Mouse (Mus musculus): ENCODE results near the gene Muc5b. TPM values are rescaled to one million over a fixed set of nuclear protein-coding genes. Genes with fewer than 3 reads are reported as not detected.

The Muc5b gene
- total and polyA plus RNA-seq, 3 experiments: not detected

DNA sequence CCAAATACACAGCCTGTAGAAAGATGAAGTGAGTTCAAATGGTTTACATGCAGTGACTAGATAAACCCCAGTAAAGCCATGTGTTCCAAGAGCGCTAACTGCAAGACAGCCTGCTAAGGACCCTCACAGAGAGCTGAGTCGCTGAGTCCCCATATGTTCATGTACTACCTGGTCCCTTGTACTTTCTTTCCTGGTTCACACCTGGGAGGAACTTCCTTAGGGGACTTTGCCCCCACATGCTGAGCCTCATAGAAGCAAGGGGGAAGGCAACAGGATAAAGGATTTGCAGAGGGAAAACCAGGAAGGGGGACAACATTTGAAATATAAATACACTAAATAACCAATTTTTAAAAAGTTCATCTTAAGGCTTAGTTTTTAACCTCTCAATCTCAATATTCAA lies 39.9 kb downstream of the Muc5b start:
- peaks cover 30 to 77% of the 10 kb centered on the region in 2 experiments for H3K36me3 ChIP-seq (replicated peaks in 1 of 2; ENCODE audit: control insufficient read depth in 1 of 2, insufficient read depth in 1 of 2, low read length in 1 of 2)
- no peak overlapping the region for H3K4me2 ChIP-seq (ENCODE audit: insufficient read depth, low read depth, poor library complexity, severe bottlenecking)
- no peak overlapping the region for H3K27ac ChIP-seq (ENCODE audit: insufficient read depth, low read depth)
- no peaks in the 10 kb centered on the region for H3K27me3 ChIP-seq (replicated peaks)
- no peak overlapping the region for H3K9ac ChIP-seq (ENCODE audit: insufficient read depth, low read depth)
- in situ Hi-C loops (cut with MboI; ENCODE audit: low pct_ligation_motif_present, low pct_unique_long_range_greater_than_20kb, low sequenced_read_pairs) (no loop called here), dilution Hi-C loops (cut with MboI; ENCODE audit: extremely low pct_ligation_motif_present, extremely low pct_unique_long_range_greater_than_20kb, low sequenced_read_pairs) (no loop called here)
- no peaks in the 10 kb centered on the region for H3K9me3 ChIP-seq (replicated peaks; ENCODE audit: low read length)
- no peak for TF ChIP-seq CTCF (conservative IDR thresholded peaks at IDR 0.05 in 1 of 2, IDR thresholded peaks at IDR 0.05 in 1 of 2; ENCODE audit: low read depth in 2 of 2, low read length in 2 of 2)
- TF ChIP-seq MYC (IDR thresholded peaks at IDR 0.05; ENCODE audit: low read depth, low read length): no peak
- no peak for TF ChIP-seq POLR2AphosphoS2 (IDR thresholded peaks at IDR 0.05; ENCODE audit: low read depth, low read length)
- no peak for TF ChIP-seq ZNF384 (IDR thresholded peaks at IDR 0.05; ENCODE audit: low read depth, low read length)
- TF ChIP-seq MAX (IDR thresholded peaks at IDR 0.05; ENCODE audit: low read length): no peak
- no peak for TF ChIP-seq MEF2A (IDR thresholded peaks at IDR 0.05; ENCODE audit: borderline replicate concordance, low read depth, low read length)
- no peak for TF ChIP-seq ZMIZ1 (IDR thresholded peaks at IDR 0.05; ENCODE audit: low read depth, low read length)
- TF ChIP-seq MXI1 (IDR thresholded peaks at IDR 0.05; ENCODE audit: low read depth, low read length): no peak
- TF ChIP-seq JUN (IDR thresholded peaks at IDR 0.05; ENCODE audit: insufficient read depth, low read depth, low read length): no peak
- TF ChIP-seq CHD1 (IDR thresholded peaks at IDR 0.05; ENCODE audit: low read depth, low read length): no peak
- TF ChIP-seq HCFC1 (IDR thresholded peaks at IDR 0.05; ENCODE audit: low read depth, low read length): no peak
- TF ChIP-seq USF1 (IDR thresholded peaks at IDR 0.05; ENCODE audit: low read depth, low read length): no peak
- no peak for TF ChIP-seq ZKSCAN1 (IDR thresholded peaks at IDR 0.05; ENCODE audit: borderline replicate concordance, low read depth, low read length)
- TF ChIP-seq GABPA (IDR thresholded peaks at IDR 0.05; ENCODE audit: insufficient replicate concordance, low read depth, low read length): no peak
- no peak for TF ChIP-seq CHD2 (IDR thresholded peaks at IDR 0.05; ENCODE audit: low read length)
- H3K4me1 ChIP-seq (ENCODE audit: control insufficient read depth in 1 of 2, insufficient read depth in 2 of 2): no peaks in the 10 kb centered on the region
- DNase-seq (ENCODE audit: extremely low read depth): no peak
- H3K4me3 ChIP-seq (replicated peaks in 1 of 3; ENCODE audit: low read depth in 2 of 3, low read length in 2 of 3, poor library complexity in 1 of 3): no peak overlapping the region
- no peaks in the 10 kb centered on the region for H3K79me2 ChIP-seq (replicated peaks; ENCODE audit: control insufficient read depth, extremely low read depth, insufficient read depth, poor library complexity, severe bottlenecking)

DNA sequence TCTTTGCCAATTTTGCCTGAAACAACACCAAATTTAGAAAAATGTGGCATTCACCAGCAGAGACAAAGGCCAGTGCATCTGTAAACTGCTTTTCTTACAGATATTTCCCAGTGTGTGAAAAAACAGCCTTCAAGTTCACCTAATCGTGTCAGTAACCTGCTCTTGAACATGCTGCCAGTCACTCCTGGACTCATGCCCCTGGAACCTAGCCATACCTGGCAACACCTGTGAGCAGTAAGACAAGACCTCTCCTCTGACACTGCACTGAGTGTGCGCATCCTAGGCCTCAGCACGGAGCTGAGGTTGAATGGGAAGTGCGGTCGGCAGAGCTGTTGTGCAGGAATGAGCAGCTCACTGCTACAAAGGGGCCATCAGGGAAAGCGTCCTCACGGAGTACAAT lies 53.3 kb downstream of the Muc5b start:
- dilution Hi-C loops (cut with MboI; ENCODE audit: extremely low pct_ligation_motif_present, extremely low pct_unique_long_range_greater_than_20kb, low sequenced_read_pairs): no loop called here
- H3K36me3 ChIP-seq (replicated peaks in 1 of 2; ENCODE audit: control insufficient read depth in 1 of 2, insufficient read depth in 1 of 2, low read length in 1 of 2): peaks cover 49 to 81% of the 10 kb centered on the region in 2 experiments

More for the DNA sequence above, 53.3 kb downstream of the Muc5b start:
- H3K4me1 ChIP-seq (ENCODE audit: control insufficient read depth in 1 of 2, insufficient read depth in 2 of 2): peaks cover 0 to 5% of the 10 kb centered on the region in 2 experiments; a peak in 1 of 4 replicates
- H3K79me2 ChIP-seq (replicated peaks; ENCODE audit: control insufficient read depth, extremely low read depth, insufficient read depth, poor library complexity, severe bottlenecking): peaks cover 10% of the 10 kb centered on the region
- 0 out of 2 replicates have a peak overlapping the region, but pooled peaks have one; percentile 13 for H3K27ac ChIP-seq (ENCODE audit: insufficient read depth, low read depth)
- TF ChIP-seq POLR2AphosphoS2 (IDR thresholded peaks at IDR 0.05; ENCODE audit: low read depth, low read length): no peak
- TF ChIP-seq SMC3 (IDR thresholded peaks at IDR 0.05; ENCODE audit: low read depth, low read length): no peak
- no peak for TF ChIP-seq JUND (conservative IDR thresholded peaks at IDR 0.05; ENCODE audit: low read depth, low read length)
- no peak for TF ChIP-seq KAT2A (IDR thresholded peaks at IDR 0.05; ENCODE audit: insufficient replicate concordance, low read length)
- TF ChIP-seq GABPA (IDR thresholded peaks at IDR 0.05; ENCODE audit: insufficient replicate concordance, low read depth, low read length): no peak
- TF ChIP-seq POLR2A (IDR thresholded peaks at IDR 0.05; ENCODE audit: low read depth, low read length): no peak
- TF ChIP-seq USF2 (conservative IDR thresholded peaks at IDR 0.05; ENCODE audit: low read depth, low read length): no peak
- TF ChIP-seq TCF12 (IDR thresholded peaks at IDR 0.05; ENCODE audit: low read depth, low read length): no peak
- TF ChIP-seq EP300 (IDR thresholded peaks at IDR 0.05; ENCODE audit: low read length): no peak
- TF ChIP-seq IRF4 (IDR thresholded peaks at IDR 0.05; ENCODE audit: low read depth, low read length): no peak
- no peak for TF ChIP-seq MAZ (IDR thresholded peaks at IDR 0.05; ENCODE audit: low read depth, low read length)
- no peak for TF ChIP-seq ZNF384 (IDR thresholded peaks at IDR 0.05; ENCODE audit: low read depth, low read length)
- TF ChIP-seq ZMIZ1 (IDR thresholded peaks at IDR 0.05; ENCODE audit: low read depth, low read length): no peak
- TF ChIP-seq MAX (IDR thresholded peaks at IDR 0.05; ENCODE audit: low read length): no peak
- TF ChIP-seq TBP (conservative IDR thresholded peaks at IDR 0.05; ENCODE audit: low read depth, low read length): no peak
- no peak for TF ChIP-seq RCOR1 (conservative IDR thresholded peaks at IDR 0.05; ENCODE audit: low read depth, low read length)
- no peak for TF ChIP-seq UBTF (IDR thresholded peaks at IDR 0.05; ENCODE audit: low read depth, low read length)
- TF ChIP-seq CTCF (conservative IDR thresholded peaks at IDR 0.05 in 1 of 2, IDR thresholded peaks at IDR 0.05 in 1 of 2; ENCODE audit: low read depth in 2 of 2, low read length in 2 of 2): no peak
- TF ChIP-seq CHD1 (IDR thresholded peaks at IDR 0.05; ENCODE audit: low read depth, low read length): no peak
- no peak for TF ChIP-seq ELF1 (IDR thresholded peaks at IDR 0.05; ENCODE audit: low read depth, low read length)
- no peaks in the 10 kb centered on the region for H3K9me3 ChIP-seq (replicated peaks; ENCODE audit: low read length)
- no peak for DNase-seq (ENCODE audit: extremely low read depth)
- H3K4me3 ChIP-seq (replicated peaks in 1 of 3; ENCODE audit: low read depth in 2 of 3, low read length in 2 of 3, poor library complexity in 1 of 3): no peak overlapping the region
- no peak overlapping the region for H3K4me2 ChIP-seq (ENCODE audit: insufficient read depth, low read depth, poor library complexity, severe bottlenecking)
- H3K9ac ChIP-seq (ENCODE audit: insufficient read depth, low read depth): no peak overlapping the region
- in situ Hi-C loops (cut with MboI; ENCODE audit: low pct_ligation_motif_present, low pct_unique_long_range_greater_than_20kb, low sequenced_read_pairs): no loop called here
- H3K27me3 ChIP-seq (replicated peaks): no peaks in the 10 kb centered on the region

All from CH12.LX (cell line).